Mouse (Mus musculus): Measurements from ENCODE around the gene Gm6176. TPM values are rescaled to one million over a fixed set of nuclear protein-coding genes. Genes with fewer than 3 reads are reported as not detected.
"Not testable (repeated sequence)": the region's sequence is repeated elsewhere in the genome, so short reads cannot be mapped to it uniquely, and the experiment has no call there.

The Gm6176 gene
- not detected for polyA plus RNA-seq (2012; fragmentation: generic; extraction: Trizol)
- long read RNA-seq, experiment 1 = 0 reads
- long read RNA-seq, experiment 2 = 0 reads

DNA sequence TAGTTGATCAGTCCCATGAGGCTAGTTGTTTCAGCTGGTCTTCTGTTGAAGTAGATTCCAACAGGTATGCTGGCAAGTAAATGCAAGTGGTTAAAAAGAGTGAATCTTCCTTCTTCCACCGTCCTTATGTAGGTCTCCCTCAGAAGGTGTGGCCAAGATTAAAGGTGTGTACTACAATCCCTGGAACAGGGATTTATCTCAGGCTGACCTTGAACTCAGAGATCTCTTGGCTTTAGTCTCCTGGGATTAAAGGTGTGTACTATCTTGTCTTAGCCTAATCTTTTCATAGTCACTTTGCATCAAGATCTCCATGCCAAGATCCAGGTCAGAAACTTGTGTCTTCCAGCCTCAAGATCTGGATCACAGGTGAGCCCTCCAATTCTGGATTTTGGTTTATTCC is at the start of gene Gm6176:
Gene Gm6176, minus strand, starts transcription at position 101 of the 400 bp plus-strand sequence.
- H3K79me2 ChIP-seq (ENCODE audit: control insufficient read depth, insufficient read depth); H3K79me3 ChIP-seq (ENCODE audit: low read depth); H3K4me3 ChIP-seq (ENCODE audit: insufficient read depth, poor library complexity, severe bottlenecking); H3K27me3 ChIP-seq (ENCODE audit: control insufficient read depth, insufficient read depth, insufficient read length); H3ac ChIP-seq (ENCODE audit: control insufficient read depth, insufficient read length, low read depth); H3K36me3 ChIP-seq (ENCODE audit: control insufficient read depth, insufficient read depth): not testable (repeated sequence)

DNA sequence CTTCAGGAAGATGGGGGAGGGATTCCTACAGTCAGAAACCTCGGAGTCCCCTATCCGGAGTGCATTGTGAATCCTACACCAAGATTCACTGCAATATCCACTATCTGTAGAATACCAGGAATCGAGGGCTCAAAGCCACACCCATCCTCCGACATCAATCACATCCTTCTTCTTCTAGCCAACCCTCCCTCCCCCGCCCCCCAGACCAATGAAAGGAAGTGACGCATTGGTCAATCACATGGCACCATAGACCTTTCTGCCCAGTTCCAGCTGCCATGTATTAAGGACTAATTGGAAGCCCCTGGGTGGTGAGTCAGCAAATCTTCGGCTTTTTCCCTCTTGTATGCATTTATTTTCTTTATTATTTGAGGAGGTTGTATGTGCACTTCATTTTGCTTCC is 12.7 kb upstream of the Gm6176 start, which contains the start of gene Vmn1r139:
Gene Vmn1r139, plus strand, starts transcription at position 301 of the 400 bp plus-strand sequence.
- H3K79me3 ChIP-seq (ENCODE audit: low read depth); H3K4me3 ChIP-seq (ENCODE audit: insufficient read depth, poor library complexity, severe bottlenecking); H3K79me2 ChIP-seq (ENCODE audit: control insufficient read depth, insufficient read depth); H3K27me3 ChIP-seq (ENCODE audit: control insufficient read depth, insufficient read depth, insufficient read length); H3K36me3 ChIP-seq (ENCODE audit: control insufficient read depth, insufficient read depth); H3ac ChIP-seq (ENCODE audit: control insufficient read depth, insufficient read length, low read depth): not testable (repeated sequence)

DNA sequence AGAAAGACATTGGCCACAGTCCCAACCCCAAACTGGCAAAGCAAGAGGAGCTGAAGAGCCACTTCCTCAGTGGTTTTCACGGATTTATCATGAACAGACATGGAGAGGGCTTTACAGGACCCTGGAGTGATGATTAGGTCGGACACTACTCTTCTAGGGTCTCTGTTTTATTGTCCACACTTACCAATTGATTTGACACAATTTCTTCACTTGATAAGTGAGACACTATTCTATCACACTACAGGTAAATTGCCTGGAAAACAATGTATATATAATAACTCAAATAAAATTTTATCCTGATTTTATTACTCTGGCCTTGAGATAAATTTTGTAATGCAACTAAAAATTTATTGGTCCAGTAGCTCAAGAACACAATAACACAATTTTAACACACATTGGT is 27.3 kb downstream of the Gm6176 start, which contains the start of gene Vmn1r138:
Gene Vmn1r138, minus strand, starts transcription at position 101 of the 400 bp plus-strand sequence.
- H3K36me3 ChIP-seq (ENCODE audit: control insufficient read depth, insufficient read depth); H3ac ChIP-seq (ENCODE audit: control insufficient read depth, insufficient read length, low read depth); H3K4me3 ChIP-seq (ENCODE audit: insufficient read depth, poor library complexity, severe bottlenecking); H3K79me3 ChIP-seq (ENCODE audit: low read depth); H3K27me3 ChIP-seq (ENCODE audit: control insufficient read depth, insufficient read depth, insufficient read length); H3K79me2 ChIP-seq (ENCODE audit: control insufficient read depth, insufficient read depth): not testable (repeated sequence)

Other genes with a start within 250 kb of the Gm6176 start
- gene Vmn1r135, start 224.0 kb downstream of the Gm6176 start, polyA plus RNA-seq (2012; fragmentation: generic; extraction: Trizol) = not detected
- not detected for gene Gm5725, start 212.0 kb downstream of the Gm6176 start, polyA plus RNA-seq (2012; fragmentation: generic; extraction: Trizol)
- gene Gm5891, start 135.0 kb downstream of the Gm6176 start, polyA plus RNA-seq (2012; fragmentation: generic; extraction: Trizol) = not detected
- not detected for gene Vmn1r137, start 61.7 kb downstream of the Gm6176 start, polyA plus RNA-seq (2012; fragmentation: generic; extraction: Trizol)
- not detected for gene Vmn1r138, start 27.4 kb downstream of the Gm6176 start, polyA plus RNA-seq (2012; fragmentation: generic; extraction: Trizol)
- gene Vmn1r139, start 12.8 kb upstream of the Gm6176 start, polyA plus RNA-seq (2012; fragmentation: generic; extraction: Trizol) = not detected
- not detected for gene Gm16451, start 61.9 kb upstream of the Gm6176 start, polyA plus RNA-seq (2012; fragmentation: generic; extraction: Trizol)
- gene Gm10666, start 78.4 kb upstream of the Gm6176 start, polyA plus RNA-seq (2012; fragmentation: generic; extraction: Trizol) = not detected
- gene Vmn1r142, start 107.7 kb upstream of the Gm6176 start, polyA plus RNA-seq (2012; fragmentation: generic; extraction: Trizol) = not detected
- not detected for gene Vmn1r143, start 133.1 kb upstream of the Gm6176 start, polyA plus RNA-seq (2012; fragmentation: generic; extraction: Trizol)
- not detected for gene Gm8653, start 145.0 kb upstream of the Gm6176 start, polyA plus RNA-seq (2012; fragmentation: generic; extraction: Trizol)
- gene Gm8453, start 173.2 kb upstream of the Gm6176 start, polyA plus RNA-seq (2012; fragmentation: generic; extraction: Trizol) = not detected